Mouse (Mus musculus): ENCODE results near the gene Plekha5. TPM values are rescaled to one million over a fixed set of nuclear protein-coding genes. Genes with fewer than 3 reads are reported as not detected.

Plekha5 gene
- polyA plus RNA-seq, 1 experiment from 2014 or later = 45.4 TPM

- WGBS = under 1% methylated on average over 62 of the region's 72 CpGs
- H3K9me3 ChIP-seq (ENCODE audit: low read length) = peaks cover 6% of the 10 kb centered on the region
- H3K27ac ChIP-seq (ENCODE audit: low read length) = peak overlapping the region; percentile 89
- H3K36me3 ChIP-seq (ENCODE audit: insufficient read depth, low read length) = peaks cover 10% of the 10 kb centered on the region; the same call in 1 of the 2 replicates
- ATAC-seq (ENCODE audit: low FRiP score, low TSS enrichment) = peak; percentile 83
- H3K4me3 ChIP-seq (ENCODE audit: low read length) = peak overlapping the region; percentile 95
- H3K27me3 ChIP-seq (ENCODE audit: insufficient read depth, low read length) = no peaks in the 10 kb centered on the region
- peak overlapping the region; percentile 99 for H3K9ac ChIP-seq (replicated peaks; ENCODE audit: low read length)
- H3K4me2 ChIP-seq (replicated peaks; ENCODE audit: low read depth, low read length) = peak overlapping the region; percentile 59
- H3K4me1 ChIP-seq (ENCODE audit: insufficient read depth, low read length) = peaks cover 9% of the 10 kb centered on the region
Measured at GRCm38 (mm10) chr6:140424201-140424990, 542 bp downstream of the Plekha5 start.

GRCm38 (mm10) chr6:140424991-140425361 is 1.1 kb downstream of the Plekha5 start:
- Histone ChIP-seq H3K36me3 (ENCODE audit: insufficient read depth, low read length) (peaks cover 11% of the 10 kb centered on the region; the same call in 1 of the 2 replicates), H3K9me3 (ENCODE audit: low read length) (no peaks in the 10 kb centered on the region), H3K4me2 (replicated peaks; ENCODE audit: low read depth, low read length) (peak overlapping the region; percentile 59), H3K9ac (replicated peaks; ENCODE audit: low read length) (peak overlapping the region; percentile 99), H3K27me3 (ENCODE audit: insufficient read depth, low read length) (no peaks in the 10 kb centered on the region), H3K27ac (ENCODE audit: low read length) (peak overlapping the region; percentile 89), H3K4me3 (ENCODE audit: low read length) (peak overlapping the region; percentile 95), H3K4me1 (ENCODE audit: insufficient read depth, low read length) (peaks cover 9% of the 10 kb centered on the region)
- WGBS = under 1% methylated on average over 17 of the region's 17 CpGs
- no peak; the same call in 1 of the 2 replicates for ATAC-seq (ENCODE audit: low FRiP score, low TSS enrichment)

- no peaks in the 10 kb centered on the region for H3K9me3 ChIP-seq (ENCODE audit: low read length)
- H3K4me1 ChIP-seq (ENCODE audit: insufficient read depth, low read length) = peaks cover 9% of the 10 kb centered on the region
- H3K27me3 ChIP-seq (ENCODE audit: insufficient read depth, low read length) = no peaks in the 10 kb centered on the region
- H3K4me2 ChIP-seq (replicated peaks; ENCODE audit: low read depth, low read length) = no peak overlapping the region
- no peak overlapping the region for H3K9ac ChIP-seq (replicated peaks; ENCODE audit: low read length)
- no peak overlapping the region for H3K27ac ChIP-seq (ENCODE audit: low read length)
- H3K36me3 ChIP-seq (ENCODE audit: insufficient read depth, low read length) = peaks cover 27% of the 10 kb centered on the region
- WGBS = 84% methylated on average over 8 of the region's 8 CpGs
- H3K4me3 ChIP-seq (ENCODE audit: low read length) = no peak overlapping the region
- no peak for ATAC-seq (ENCODE audit: low FRiP score, low TSS enrichment)
Measured at GRCm38 (mm10) chr6:140429236-140429635, 5.4 kb downstream of the Plekha5 start.

- no peak overlapping the region for H3K9ac ChIP-seq (replicated peaks; ENCODE audit: low read length)
- no peaks in the 10 kb centered on the region for H3K27me3 ChIP-seq (ENCODE audit: insufficient read depth, low read length)
- no peak overlapping the region for H3K4me3 ChIP-seq (ENCODE audit: low read length)
- H3K9me3 ChIP-seq (ENCODE audit: low read length) = no peaks in the 10 kb centered on the region
- peaks cover 27% of the 10 kb centered on the region for H3K36me3 ChIP-seq (ENCODE audit: insufficient read depth, low read length)
- no peak overlapping the region for H3K4me2 ChIP-seq (replicated peaks; ENCODE audit: low read depth, low read length)
- 95% methylated on average over 9 of the region's 9 CpGs for WGBS
- no peak for ATAC-seq (ENCODE audit: low FRiP score, low TSS enrichment)
- no peaks in the 10 kb centered on the region for H3K4me1 ChIP-seq (ENCODE audit: insufficient read depth, low read length)
- H3K27ac ChIP-seq (ENCODE audit: low read length) = no peak overlapping the region
Measured at GRCm38 (mm10) chr6:140432363-140432762, 8.5 kb downstream of the Plekha5 start.

GRCm38 (mm10) chr6:140443374-140443773 is 19.5 kb downstream of the Plekha5 start:
- no peaks in the 10 kb centered on the region for H3K9me3 ChIP-seq (ENCODE audit: low read length)
- no peak overlapping the region for H3K9ac ChIP-seq (replicated peaks; ENCODE audit: low read length)
- no peak for ATAC-seq (ENCODE audit: low FRiP score, low TSS enrichment)
- H3K4me2 ChIP-seq (replicated peaks; ENCODE audit: low read depth, low read length) = no peak overlapping the region
- WGBS = 95% methylated on average over 5 of the region's 5 CpGs
- no peak overlapping the region for H3K4me3 ChIP-seq (ENCODE audit: low read length)
- H3K4me1 ChIP-seq (ENCODE audit: insufficient read depth, low read length) = peaks cover 9% of the 10 kb centered on the region; the same call in 1 of the 2 replicates
- no peaks in the 10 kb centered on the region for H3K27me3 ChIP-seq (ENCODE audit: insufficient read depth, low read length)
- no peak overlapping the region for H3K27ac ChIP-seq (ENCODE audit: low read length)
- H3K36me3 ChIP-seq (ENCODE audit: insufficient read depth, low read length) = no peaks in the 10 kb centered on the region

- Histone ChIP-seq H3K9ac (replicated peaks; ENCODE audit: low read length) (no peak overlapping the region), H3K4me3 (ENCODE audit: low read length) (no peak overlapping the region), H3K4me1 (ENCODE audit: insufficient read depth, low read length) (peaks cover 9% of the 10 kb centered on the region; the same call in 1 of the 2 replicates), H3K9me3 (ENCODE audit: low read length) (no peaks in the 10 kb centered on the region), H3K36me3 (ENCODE audit: insufficient read depth, low read length) (no peaks in the 10 kb centered on the region), H3K27ac (ENCODE audit: low read length) (no peak overlapping the region), H3K4me2 (replicated peaks; ENCODE audit: low read depth, low read length) (no peak overlapping the region), H3K27me3 (ENCODE audit: insufficient read depth, low read length) (no peaks in the 10 kb centered on the region)
- 79% methylated on average over 7 of the region's 7 CpGs for WGBS
- 0 out of 2 replicates have a peak, but pooled peaks have one; percentile 24 for ATAC-seq (ENCODE audit: low FRiP score, low TSS enrichment)
Measured at GRCm38 (mm10) chr6:140444147-140444546, 20.3 kb downstream of the Plekha5 start.

- no peak; the same call in 1 of the 2 replicates for ATAC-seq (ENCODE audit: low FRiP score, low TSS enrichment)
- Histone ChIP-seq H3K4me1 (ENCODE audit: insufficient read depth, low read length) (peaks cover 9% of the 10 kb centered on the region; the same call in 1 of the 2 replicates), H3K4me3 (ENCODE audit: low read length) (no peak overlapping the region), H3K4me2 (replicated peaks; ENCODE audit: low read depth, low read length) (no peak overlapping the region), H3K27me3 (ENCODE audit: insufficient read depth, low read length) (no peaks in the 10 kb centered on the region), H3K36me3 (ENCODE audit: insufficient read depth, low read length) (peaks cover 2% of the 10 kb centered on the region; the same call in 1 of the 2 replicates), H3K9me3 (ENCODE audit: low read length) (no peaks in the 10 kb centered on the region), H3K27ac (ENCODE audit: low read length) (no peak overlapping the region), H3K9ac (replicated peaks; ENCODE audit: low read length) (no peak overlapping the region)
- WGBS = 48% methylated on average over 10 of the region's 10 CpGs
Measured at GRCm38 (mm10) chr6:140444855-140445465, 21.1 kb downstream of the Plekha5 start.

GRCm38 (mm10) chr6:140448010-140448739 is 24.3 kb downstream of the Plekha5 start:
- WGBS = 91% methylated on average over 21 of the region's 21 CpGs
- Histone ChIP-seq H3K4me2 (replicated peaks; ENCODE audit: low read depth, low read length) (no peak overlapping the region), H3K27me3 (ENCODE audit: insufficient read depth, low read length) (no peaks in the 10 kb centered on the region), H3K9ac (replicated peaks; ENCODE audit: low read length) (no peak overlapping the region), H3K4me3 (ENCODE audit: low read length) (no peak overlapping the region), H3K27ac (ENCODE audit: low read length) (no peak overlapping the region), H3K36me3 (ENCODE audit: insufficient read depth, low read length) (peaks cover 2% of the 10 kb centered on the region; the same call in 1 of the 2 replicates), H3K9me3 (ENCODE audit: low read length) (no peaks in the 10 kb centered on the region), H3K4me1 (ENCODE audit: insufficient read depth, low read length) (peaks cover 14% of the 10 kb centered on the region; the same call in 1 of the 2 replicates)
- no peak for ATAC-seq (ENCODE audit: low FRiP score, low TSS enrichment)

GRCm38 (mm10) chr6:140450693-140451092 is 26.8 kb downstream of the Plekha5 start:
- Histone ChIP-seq H3K9ac (replicated peaks; ENCODE audit: low read length) (no peak overlapping the region), H3K27ac (ENCODE audit: low read length) (no peak overlapping the region), H3K4me2 (replicated peaks; ENCODE audit: low read depth, low read length) (no peak overlapping the region), H3K36me3 (ENCODE audit: insufficient read depth, low read length) (peaks cover 2% of the 10 kb centered on the region; the same call in 1 of the 2 replicates), H3K4me1 (ENCODE audit: insufficient read depth, low read length) (peaks cover 5% of the 10 kb centered on the region; the same call in 1 of the 2 replicates), H3K4me3 (ENCODE audit: low read length) (no peak overlapping the region), H3K27me3 (ENCODE audit: insufficient read depth, low read length) (no peaks in the 10 kb centered on the region), H3K9me3 (ENCODE audit: low read length) (no peaks in the 10 kb centered on the region)
- WGBS = 35% methylated on average over 5 of the region's 5 CpGs
- no peak for ATAC-seq (ENCODE audit: low FRiP score, low TSS enrichment)

All from kidney, embryonic 16.5 days (tissue).